Mouse (Mus musculus) Muller cell, postnatal 12 days (primary cell): ENCODE results near the gene Lrrk1.
A peak's percentile ranks its signal among the peaks of the same experiment; 100 is the strongest.

Experiments
- DNase-seq: peaks from one replicate; pipeline ENCODE4 v3.0.0-alpha.2; 2015; ENCODE audit errors: inconsistent ontology term

Lrrk1 gene

DNA sequence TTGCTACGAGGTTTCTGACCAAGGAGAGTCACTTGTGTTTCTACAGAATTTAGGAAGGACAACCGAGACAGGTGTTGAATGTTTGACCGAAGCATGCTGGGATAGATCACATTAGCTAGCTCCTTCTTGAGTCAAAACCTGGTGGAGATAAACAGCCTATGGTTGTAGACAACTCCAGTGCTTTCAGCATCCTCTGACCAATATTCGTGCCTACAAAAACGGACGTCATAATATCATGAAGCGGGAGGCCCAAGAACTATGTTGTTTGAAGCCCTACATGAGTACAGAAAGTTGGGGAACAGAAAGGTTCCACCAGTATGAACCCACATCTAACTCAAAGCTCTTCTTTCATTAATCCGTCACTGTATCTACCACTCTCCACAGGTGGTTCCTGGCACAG is 3.3 kb downstream of the Lrrk1 start:
- DNase-seq: no peak

DNA sequence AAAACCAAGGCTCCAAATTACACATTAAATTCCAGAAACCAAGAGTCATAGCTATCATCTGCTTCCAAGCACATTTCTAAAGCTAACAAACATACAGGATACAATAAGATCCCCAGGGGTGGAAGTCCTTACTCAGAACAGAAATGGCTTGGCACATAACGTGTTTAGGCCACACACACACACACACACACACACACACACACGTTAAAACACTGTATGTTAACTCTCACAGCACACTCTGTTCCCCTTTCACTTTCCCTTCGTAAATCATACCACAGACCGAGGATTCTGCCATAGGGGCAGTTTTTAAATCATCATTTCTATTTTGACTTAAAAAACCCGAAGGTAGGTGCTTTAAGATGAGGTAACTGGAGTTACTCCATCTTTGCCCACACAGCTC is 3.9 kb downstream of the Lrrk1 start:
- DNase-seq: peak; percentile 61

DNA sequence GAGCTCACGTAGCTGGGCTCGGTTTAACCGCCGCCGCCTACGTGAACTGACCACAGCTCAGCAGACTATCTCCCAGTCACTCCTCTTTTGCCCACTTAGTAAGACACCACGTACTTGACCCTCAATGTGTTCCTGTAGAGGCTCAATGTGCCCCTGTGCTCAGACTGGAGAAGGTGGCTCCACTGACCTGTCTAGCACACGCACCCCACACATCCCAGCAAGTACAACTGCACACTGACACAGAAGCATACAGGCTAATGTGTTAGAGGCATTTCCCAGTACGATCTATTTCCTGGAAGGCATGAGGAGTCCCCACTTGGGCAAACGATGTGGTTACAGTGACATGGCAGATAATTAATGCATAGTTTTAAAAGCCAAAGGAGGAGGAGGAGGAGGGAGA is 11.6 kb downstream of the Lrrk1 start:
- DNase-seq: no peak

GRCm38 (mm10) chr7:66375736-66376135 is 12.4 kb downstream of the Lrrk1 start:
- DNase-seq: peak; percentile 75

GRCm38 (mm10) chr7:66373391-66373790 is 14.8 kb downstream of the Lrrk1 start:
- no peak for DNase-seq

DNA sequence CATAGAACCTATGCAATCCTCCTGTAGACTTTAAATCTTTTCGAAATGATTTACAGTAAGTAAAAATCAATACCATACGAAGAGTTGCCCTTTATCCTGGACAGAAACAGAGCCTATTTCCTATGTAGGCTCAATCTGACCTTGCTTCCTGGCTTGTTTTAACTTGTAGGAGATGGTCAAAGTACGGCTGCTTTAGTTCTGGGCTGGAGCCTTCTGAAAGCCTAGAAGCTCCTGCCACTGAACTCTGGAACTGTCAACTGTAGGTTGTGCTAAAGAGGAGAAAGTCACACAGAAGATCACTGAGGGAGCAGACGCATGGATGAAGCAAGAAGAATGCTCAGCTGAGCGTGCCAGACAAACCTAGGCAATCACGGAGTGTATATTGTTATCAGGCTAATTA is 17.2 kb downstream of the Lrrk1 start:
- DNase-seq: no peak

- DNase-seq: peak; percentile 87
Measured at GRCm38 (mm10) chr7:66369934-66370445, 18.2 kb downstream of the Lrrk1 start.

- DNase-seq: peak; percentile 89
Measured at GRCm38 (mm10) chr7:66369071-66369933, 18.8 kb downstream of the Lrrk1 start.

DNA sequence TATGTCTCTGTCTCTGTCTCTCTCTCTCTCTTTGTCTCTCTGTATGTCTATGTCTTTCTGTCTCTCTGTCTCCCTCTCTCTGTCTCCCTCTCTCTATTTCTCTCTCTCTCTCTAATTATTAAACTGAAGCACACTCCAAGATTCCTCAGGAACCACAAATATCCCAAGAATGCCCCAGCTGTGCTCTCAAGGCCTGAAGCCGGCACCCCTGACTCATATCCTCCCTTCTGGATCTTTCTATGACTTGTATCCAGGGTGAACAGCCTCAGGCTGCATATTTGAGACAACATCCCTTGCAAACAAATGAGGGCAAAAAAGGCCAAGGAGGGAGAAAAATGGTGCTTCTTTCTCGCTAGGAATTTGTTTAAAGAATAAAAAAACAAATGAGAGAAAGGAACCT is 22.2 kb downstream of the Lrrk1 start, which contains the start of gene Gm10974:
Gm10974 (plus strand) TSS at position 2 of the 400 bp plus-strand sequence.
- peak; percentile 97 for DNase-seq

- DNase-seq: no peak
Measured at GRCm38 (mm10) chr7:66365411-66365810, 22.7 kb downstream of the Lrrk1 start.

DNA sequence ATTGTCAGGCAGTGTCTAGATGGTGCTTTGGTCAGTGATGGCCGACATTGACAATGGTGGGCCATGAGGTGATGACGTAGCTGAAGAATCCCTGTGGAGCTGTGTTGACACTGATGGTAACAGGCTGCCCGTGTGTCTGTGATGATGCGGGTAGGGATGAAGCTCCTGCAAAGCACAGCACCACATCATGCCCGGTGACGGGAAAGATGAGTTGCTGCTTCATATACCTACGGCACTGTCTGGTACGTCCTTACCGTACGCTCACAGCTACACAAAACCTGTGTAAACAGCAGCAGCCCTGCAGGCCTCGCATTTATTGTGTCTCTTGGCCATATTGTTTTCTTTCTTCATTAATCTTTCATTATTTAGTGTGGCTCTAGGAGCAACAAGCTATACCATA is 23.7 kb downstream of the Lrrk1 start:
- DNase-seq: no peak

GRCm38 (mm10) chr7:66359044-66359443 is 29.1 kb downstream of the Lrrk1 start:
- DNase-seq: no peak

DNA sequence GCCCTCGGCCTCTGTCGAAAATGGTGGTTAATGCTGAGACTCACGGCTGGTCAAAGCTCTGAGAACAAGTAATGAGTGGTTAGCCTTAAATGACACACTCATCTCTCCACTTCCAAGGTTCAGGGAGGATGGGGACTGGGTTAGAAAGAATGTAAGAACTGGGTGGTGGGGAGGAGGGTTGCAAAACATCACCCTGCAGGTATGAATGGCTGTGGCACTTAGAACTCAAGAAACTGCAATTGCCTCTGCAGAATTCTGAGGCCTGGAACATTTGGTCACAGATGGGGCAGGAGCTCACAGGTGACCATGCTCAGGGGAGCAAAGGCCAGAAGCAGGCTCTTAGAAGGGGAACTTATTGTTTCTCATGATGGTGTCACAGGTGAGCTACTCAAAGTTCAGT is 29.7 kb downstream of the Lrrk1 start:
- no peak for DNase-seq

DNA sequence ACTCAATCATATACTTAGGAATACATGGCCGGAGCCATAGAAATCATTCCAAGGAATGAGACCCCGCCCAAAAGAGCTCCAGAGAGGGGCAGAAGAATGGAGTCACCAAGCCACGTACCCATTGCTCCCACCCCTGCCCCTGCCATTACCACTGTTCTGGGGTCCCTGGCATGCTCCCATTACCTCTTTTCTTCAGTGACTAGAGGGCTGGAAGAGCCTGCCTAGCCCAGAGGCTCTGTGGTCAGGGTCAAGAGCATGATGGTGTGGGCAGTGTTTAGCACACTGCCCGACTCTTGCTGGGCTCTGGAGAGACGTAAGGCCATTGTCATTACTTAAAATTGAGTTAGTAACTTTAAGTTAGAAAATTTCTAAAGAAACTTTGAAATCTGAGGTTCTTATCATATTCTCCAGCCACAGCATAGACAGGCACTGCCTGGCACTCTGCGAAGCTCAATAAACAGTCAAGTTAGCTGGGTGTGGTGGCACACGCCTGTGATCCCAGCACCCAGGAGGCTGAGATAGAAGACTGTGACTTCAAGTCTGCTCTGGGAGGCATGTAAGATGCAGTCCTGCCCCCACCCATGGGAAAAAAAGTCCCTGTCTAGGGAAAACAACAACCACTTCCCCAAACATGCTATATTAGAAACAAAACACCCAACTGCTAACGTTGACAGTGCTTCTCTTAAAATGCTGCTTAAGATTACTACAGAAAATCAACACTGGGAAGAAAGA is 32.2 kb downstream of the Lrrk1 start:
- DNase-seq: no peak

GRCm38 (mm10) chr7:66354911-66355310 is 33.2 kb downstream of the Lrrk1 start:
- no peak for DNase-seq

DNA sequence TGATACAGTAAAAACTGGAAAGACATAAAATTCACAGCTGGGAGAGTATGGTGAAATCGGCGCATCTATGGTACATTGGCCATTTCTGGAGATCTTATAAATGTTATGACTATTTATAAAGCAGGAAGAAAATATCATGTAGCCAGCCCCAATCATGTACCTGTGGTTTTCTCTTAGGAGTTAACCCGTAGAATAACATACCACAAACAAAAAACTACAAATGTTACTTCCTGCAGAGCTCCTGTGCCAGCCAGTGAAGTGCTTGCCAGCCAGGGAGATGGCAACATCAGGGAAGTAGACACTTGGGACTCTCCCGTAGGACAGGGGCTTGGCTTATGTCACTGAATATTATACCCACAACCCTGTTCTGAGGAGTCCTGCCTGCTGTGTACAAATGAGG is 37.1 kb downstream of the Lrrk1 start:
- DNase-seq: no peak

DNA sequence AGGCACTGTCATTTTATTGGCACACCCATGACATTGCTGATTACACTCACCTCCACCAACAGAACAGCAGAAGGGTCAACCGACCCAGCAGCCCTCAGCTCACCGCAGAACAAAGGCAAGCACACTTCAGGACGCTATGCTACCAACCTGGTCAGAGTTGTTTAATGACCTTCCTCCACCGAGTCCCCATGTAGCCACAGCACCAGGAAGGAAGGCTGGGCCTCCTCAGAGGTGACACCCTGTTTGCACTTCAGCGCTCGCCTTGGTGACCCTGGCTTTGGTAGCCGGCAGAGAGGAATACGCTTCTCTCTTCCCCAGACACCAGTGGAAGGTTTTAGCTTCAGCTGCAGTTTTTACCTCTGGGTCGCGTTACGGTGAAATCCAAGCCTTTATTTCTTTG is 38.5 kb downstream of the Lrrk1 start:
- no peak for DNase-seq

- DNase-seq: no peak
Measured at GRCm38 (mm10) chr7:66348588-66348987, 39.6 kb downstream of the Lrrk1 start.

GRCm38 (mm10) chr7:66346959-66347663 is 41.0 kb downstream of the Lrrk1 start:
- DNase-seq: no peak

GRCm38 (mm10) chr7:66343307-66343706 is 44.8 kb downstream of the Lrrk1 start:
- DNase-seq: no peak

GRCm38 (mm10) chr7:66342831-66343230 is 45.3 kb downstream of the Lrrk1 start:
- DNase-seq: no peak

- DNase-seq: no peak
Measured at GRCm38 (mm10) chr7:66342323-66342722, 45.8 kb downstream of the Lrrk1 start.
